ENCODE assay signal across 29 mouse cellular contexts in the genomic region with DNA sequence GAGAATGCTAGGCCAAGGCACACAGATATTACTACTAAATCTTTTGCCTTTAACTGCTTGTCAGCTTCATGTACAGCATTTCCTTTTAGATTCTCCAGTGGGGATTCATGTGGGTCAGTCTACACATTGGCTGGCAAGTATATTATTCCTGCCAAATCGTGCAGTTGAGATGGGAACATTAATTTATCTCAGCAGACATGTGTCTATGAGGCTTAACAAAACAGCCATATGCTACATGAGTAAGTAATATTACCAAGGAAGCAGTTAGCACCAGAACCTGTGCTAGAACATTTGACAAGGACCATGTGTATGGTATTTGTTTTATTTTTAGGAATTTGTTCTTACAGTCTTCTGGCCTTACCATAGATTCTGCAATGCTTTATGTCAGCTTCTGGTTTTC. TPM values are rescaled to one million over a fixed set of nuclear protein-coding genes. Genes with fewer than 3 reads are reported as not detected.
"Had no signal": no experiment of that assay in that cellular context is flagged by ENCODE, and none has a peak within 500 bp of the region (broad histone marks: within the 10 kb centered on the region; RNA-seq: fewer than 3 reads in every experiment).

No protein-coding gene starts in this region.

- H3K9ac ChIP-seq: kidney, embryonic 15.5 days; limb, embryonic 12.5 days; limb, embryonic 15.5 days; liver, embryonic 14.5 days; liver, postnatal 0 days; lung, embryonic 14.5 days; midbrain, embryonic 13.5 days had no signal

- H3K4me3 ChIP-seq: kidney, embryonic 15.5 days; limb, embryonic 12.5 days; limb, embryonic 15.5 days; midbrain, embryonic 13.5 days had no signal

- H3K36me3 ChIP-seq: kidney, embryonic 15.5 days; limb, embryonic 12.5 days; limb, embryonic 15.5 days; midbrain, embryonic 13.5 days had no signal

- H3K27me3 ChIP-seq: kidney, embryonic 15.5 days; limb, embryonic 12.5 days; limb, embryonic 15.5 days; midbrain, embryonic 13.5 days had no signal

- H3K27ac ChIP-seq: kidney, embryonic 15.5 days; limb, embryonic 12.5 days; limb, embryonic 15.5 days; liver, embryonic 14.5 days; macrophage; midbrain, embryonic 13.5 days; stomach, postnatal 0 days had no signal

- H3K4me2 ChIP-seq: kidney, embryonic 15.5 days; limb, embryonic 12.5 days; limb, embryonic 15.5 days; liver, embryonic 11.5 days; lung, embryonic 14.5 days; midbrain, embryonic 13.5 days had no signal

- ATAC-seq: liver, postnatal 0 days; lung, postnatal 0 days; midbrain, embryonic 13.5 days; midbrain, embryonic 16.5 days had no signal

- H3K4me1 ChIP-seq: kidney, embryonic 15.5 days; limb, embryonic 12.5 days; limb, embryonic 15.5 days; midbrain, embryonic 13.5 days had no signal

- DNase-seq: kidney, adult 8-10 months; kidney, postnatal 10 days; kidney, postnatal 36 days; left cerebral cortex, postnatal 4 days; liver, postnatal 0 days; lung, embryonic 14.5 days; right cerebral cortex, adult 18-20 months; right cerebral cortex, postnatal 14 days; right cerebral cortex, postnatal 4 days; thymus, adult 2 months; thymus, postnatal 14 days; thymus, postnatal 4 days had no signal

- H3K9me3 ChIP-seq: kidney, embryonic 15.5 days; limb, embryonic 12.5 days; limb, embryonic 15.5 days; midbrain, embryonic 13.5 days had no signal

RNA-seq across cellular contexts. Expression of gene Gm10192, which starts 59.1 kb away (rescaled TPM):
- total RNA-seq: layer of hippocampus, postnatal 14 days; left cerebral cortex, adult 8-10 months; left cerebral cortex, postnatal 14 days; left cerebral cortex, postnatal 4 days; megakaryocyte, adult 5-6 weeks had no signal
- polyA plus RNA-seq: kidney, embryonic 15.5 days; limb, embryonic 12.5 days; limb, embryonic 15.5 days; liver, embryonic 11.5 days; liver, embryonic 14.5 days; liver, postnatal 0 days; lung, embryonic 14.5 days; lung, postnatal 0 days; macrophage; midbrain, embryonic 13.5 days; midbrain, embryonic 16.5 days; neural tube, embryonic 11.5 days; neural tube, embryonic 14.5 days; stomach, embryonic 14.5 days; stomach, postnatal 0 days; thymus, adult 2 months had no signal
